Mouse (Mus musculus): ENCODE results near the gene Uba52.
A peak's percentile ranks its signal among the peaks of the same experiment; 100 is the strongest.

DNA sequence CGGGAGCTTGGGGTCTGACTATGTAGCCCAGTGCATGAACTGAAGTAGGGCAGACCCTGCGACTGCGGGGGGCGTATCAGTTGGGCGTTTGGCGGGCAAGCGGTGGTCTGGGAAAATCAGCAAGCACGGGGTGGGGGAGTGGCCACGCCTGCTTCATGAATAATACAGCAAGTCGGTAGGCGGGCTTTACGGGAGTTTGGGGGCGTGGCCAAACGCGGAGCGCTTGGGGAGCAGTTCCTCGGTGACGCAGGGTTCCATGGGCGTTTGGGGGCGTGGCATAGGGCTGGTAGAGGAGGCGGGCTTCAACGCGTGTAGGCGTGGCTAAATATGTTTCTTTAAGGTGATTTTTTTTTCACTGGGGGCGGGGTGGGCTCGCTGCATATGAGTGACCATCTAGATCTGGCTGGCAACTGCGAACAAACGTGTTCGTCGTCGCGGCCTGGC, 28.1 kb upstream of the Uba52 start:
- no peak for TF ChIP-seq CTCF (IDR thresholded peaks at IDR 0.05; ENCODE audit: low read depth)
- TF ChIP-seq EP300 (IDR thresholded peaks at IDR 0.05; ENCODE audit: low read depth): peak; percentile 46; the same call in 1 of the 2 replicates

All from heart, postnatal 0 days (tissue).